Mouse (Mus musculus): ENCODE measurements around the gene Dr1. TPM values are rescaled to one million over a fixed set of nuclear protein-coding genes. Genes with fewer than 3 reads are reported as not detected.

The Dr1 gene
- polyA plus RNA-seq, 1 experiment, result 17.2 TPM

DNA sequence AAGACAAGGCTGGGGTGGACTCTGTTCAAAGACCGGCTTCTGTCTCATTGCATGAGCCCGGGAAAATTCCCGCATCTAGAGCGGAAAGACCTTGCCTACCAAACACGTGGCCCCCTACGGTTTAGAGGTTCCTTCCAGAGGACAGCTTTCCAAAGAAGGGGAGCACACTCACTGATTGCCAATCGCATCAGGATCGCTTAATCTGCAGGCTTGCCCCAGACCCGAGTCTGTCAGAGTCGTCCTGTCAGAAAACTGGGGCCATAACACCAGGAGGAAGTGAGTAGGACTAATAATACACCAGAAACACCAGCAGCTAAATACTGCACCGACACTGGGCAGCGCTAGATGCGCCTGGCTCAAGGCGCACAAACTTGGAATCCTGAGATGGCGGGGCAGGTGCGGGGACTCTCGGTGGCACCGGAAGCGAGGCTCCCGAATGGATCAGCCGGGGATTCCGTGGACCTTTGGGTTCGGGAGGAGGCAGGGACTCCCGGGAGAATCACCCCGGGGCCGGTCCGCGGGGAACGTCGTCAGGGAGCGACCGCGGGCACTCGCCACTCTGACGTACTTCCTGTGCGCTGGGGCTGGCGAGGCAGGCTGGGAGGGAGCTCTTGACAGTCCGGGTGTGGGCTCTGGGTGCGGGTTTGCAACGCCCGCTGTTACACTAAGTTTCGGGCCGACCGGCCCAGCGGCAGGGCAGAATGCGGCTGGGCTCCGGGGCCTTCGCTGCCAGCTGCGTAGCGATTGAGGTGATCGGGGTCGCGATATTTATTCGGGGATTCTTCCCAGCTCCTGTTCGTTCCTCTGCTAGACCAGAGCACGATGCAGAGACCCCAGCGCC, 43.7 kb downstream of the Dr1 start, which contains the start of gene Pigg:
Gene Pigg, plus strand, starts transcription at position 386 of the 841 bp plus-strand sequence.
- Histone ChIP-seq H3K4me1 (ENCODE audit: control insufficient read depth, insufficient read depth, insufficient read length, low read length) (peaks cover 3% of the 10 kb centered on the region; the same call in 1 of the 2 replicates), H3K27ac (replicated peaks; ENCODE audit: low read depth, low read length) (peak within 1 kb of the TSS; percentile 59), H3K4me3 (ENCODE audit: insufficient read depth, low read depth, low read length) (peak within 1 kb of the TSS; percentile 84)

GRCm38 (mm10) chr5:108313065-108313860, 44.6 kb downstream of the Dr1 start:
- no peak overlapping the region for H3K27ac ChIP-seq (replicated peaks; ENCODE audit: low read depth, low read length)
- peak overlapping the region; percentile 84 for H3K4me3 ChIP-seq (ENCODE audit: insufficient read depth, low read depth, low read length)

More at GRCm38 (mm10) chr5:108313065-108313860, 44.6 kb downstream of the Dr1 start:
- peaks cover 3% of the 10 kb centered on the region; the same call in 1 of the 2 replicates for H3K4me1 ChIP-seq (ENCODE audit: control insufficient read depth, insufficient read depth, insufficient read length, low read length)

Other genes starting within 250 kb of the Dr1 start
- gene Mtf2, start 203.2 kb upstream of the Dr1 start, polyA plus RNA-seq (2012; ENCODE audit: insufficient read depth, insufficient read length, missing spikeins), result 5.9 and 8.9 TPM in 2 replicates
- gene Tmed5, start 136.3 kb upstream of the Dr1 start, polyA plus RNA-seq (2012; ENCODE audit: insufficient read depth, insufficient read length, missing spikeins), result 103 and 164 TPM in 2 replicates
- gene Ccdc18, start 136.0 kb upstream of the Dr1 start, polyA plus RNA-seq (2012; ENCODE audit: insufficient read depth, insufficient read length, missing spikeins), result 0.83 and 1.5 TPM in 2 replicates
- gene Pigg, start 43.7 kb downstream of the Dr1 start, polyA plus RNA-seq (2012; ENCODE audit: insufficient read depth, insufficient read length, missing spikeins), result 6.2 and 7.6 TPM in 2 replicates
- gene Gm42517, start 99.0 kb downstream of the Dr1 start, polyA plus RNA-seq (2012; ENCODE audit: insufficient read depth, insufficient read length, missing spikeins), result 0.83 and 1.1 TPM in 2 replicates
- not detected in 2 replicates for gene Pde6b, start 119.5 kb downstream of the Dr1 start, polyA plus RNA-seq (2012; ENCODE audit: insufficient read depth, insufficient read length, missing spikeins)
- gene Atp5k, start 165.6 kb downstream of the Dr1 start, polyA plus RNA-seq (2012; ENCODE audit: insufficient read depth, insufficient read length, missing spikeins), result 2,801 and 3,055 TPM in 2 replicates
- gene Mfsd7a, start 180.0 kb downstream of the Dr1 start, polyA plus RNA-seq (2012; ENCODE audit: insufficient read depth, insufficient read length, missing spikeins), result 0.55 and 0.92 TPM in 2 replicates
- 8.4 and 21.9 TPM in 2 replicates for gene Pcgf3, start 192.3 kb downstream of the Dr1 start, polyA plus RNA-seq (2012; ENCODE audit: insufficient read depth, insufficient read length, missing spikeins)